Mouse (Mus musculus) kidney, adult 18-20 months (tissue): ENCODE measurements around the gene Lsm4.
A peak's percentile ranks its signal among the peaks of the same experiment; 100 is the strongest.

Experiments used
- DNase-seq: peaks from one replicate; pipeline ENCODE4 v3.0.0; 2021

Gene Lsm4

DNA sequence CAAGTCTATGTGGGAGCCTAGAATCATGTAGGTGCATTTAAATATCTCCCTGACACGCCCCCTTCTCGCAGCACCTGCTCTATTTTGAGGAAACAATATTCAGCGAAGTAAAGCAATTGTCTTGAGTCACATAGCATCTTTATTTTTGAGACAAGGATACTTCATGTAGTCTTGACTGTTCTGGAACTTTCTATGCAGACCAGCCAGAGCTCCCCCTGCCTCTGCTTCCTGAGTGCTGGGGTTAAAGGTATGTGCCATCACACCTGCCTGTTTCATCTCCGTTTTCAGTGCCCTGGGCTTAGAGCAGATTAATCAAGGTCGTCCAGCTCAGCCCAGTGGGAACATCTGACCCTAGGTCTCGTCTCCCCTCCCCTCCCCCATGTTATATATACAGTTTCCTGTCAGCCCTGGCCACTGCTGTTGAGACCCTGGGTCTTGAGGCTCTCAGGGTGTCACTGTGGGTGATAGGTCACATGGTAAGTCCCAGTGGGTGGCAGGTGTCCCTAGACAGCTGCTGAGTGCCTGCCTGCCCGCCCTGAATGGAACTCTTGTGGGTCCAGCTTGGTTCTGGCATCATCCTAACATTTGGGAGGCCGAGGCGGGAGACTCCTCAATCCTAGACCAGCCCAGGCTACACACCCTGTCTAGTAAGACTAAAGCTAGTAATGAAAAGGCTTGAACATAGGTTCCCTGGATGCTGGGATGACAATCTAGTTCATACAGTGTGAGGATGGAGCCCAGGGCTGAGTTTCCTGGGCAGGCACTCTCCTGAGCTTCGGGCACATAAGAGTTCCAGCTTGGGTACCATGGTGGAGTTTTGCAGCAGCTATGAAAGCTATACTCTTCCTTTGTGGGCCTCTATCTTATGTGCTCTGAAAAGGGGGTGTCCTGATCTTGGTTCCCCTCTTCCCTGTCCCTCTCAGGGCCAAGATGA is 28.3 kb downstream of the Lsm4 start:
- DNase-seq = no peak

DNA sequence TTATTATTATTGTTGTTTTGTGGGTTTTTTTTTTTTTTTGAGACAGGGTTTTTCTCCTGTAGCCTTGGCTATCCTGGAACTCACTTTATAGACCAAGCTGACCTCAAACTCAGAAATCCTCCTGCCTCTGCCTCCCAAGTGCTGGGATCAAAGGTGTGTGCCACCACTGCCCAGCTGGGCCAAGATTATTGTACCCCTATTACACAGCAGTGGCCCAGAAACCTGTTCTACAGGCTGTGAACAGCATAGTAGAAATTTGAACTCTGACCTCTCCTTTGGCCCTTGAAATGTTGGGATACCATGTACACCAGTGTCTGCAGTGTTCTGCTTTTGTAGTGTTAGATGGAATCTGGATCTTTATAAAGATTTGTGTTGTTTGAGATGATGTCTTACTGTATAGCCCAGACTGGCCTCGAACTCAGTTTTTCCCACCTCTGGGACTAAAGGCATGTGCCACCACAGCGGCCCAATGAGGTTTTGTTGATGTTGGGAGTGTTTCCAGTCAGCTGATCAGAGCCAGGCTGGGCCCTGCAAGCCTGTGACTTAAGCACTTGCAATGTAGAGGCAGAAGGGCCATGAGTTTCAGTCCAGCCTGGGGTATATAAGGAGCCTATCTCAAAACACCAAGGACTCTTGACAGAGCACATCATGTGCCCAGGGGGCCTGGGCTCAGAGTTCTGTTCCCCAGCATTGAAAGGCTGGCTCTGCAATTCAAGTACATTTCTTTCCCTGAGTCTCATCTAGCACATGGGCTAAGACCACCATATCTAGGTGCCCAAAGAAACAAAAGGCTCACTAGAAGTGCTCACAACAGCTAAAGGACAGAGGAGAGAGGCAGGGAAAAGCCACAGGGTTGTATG is 29.2 kb downstream of the Lsm4 start:
- no peak for DNase-seq

DNA sequence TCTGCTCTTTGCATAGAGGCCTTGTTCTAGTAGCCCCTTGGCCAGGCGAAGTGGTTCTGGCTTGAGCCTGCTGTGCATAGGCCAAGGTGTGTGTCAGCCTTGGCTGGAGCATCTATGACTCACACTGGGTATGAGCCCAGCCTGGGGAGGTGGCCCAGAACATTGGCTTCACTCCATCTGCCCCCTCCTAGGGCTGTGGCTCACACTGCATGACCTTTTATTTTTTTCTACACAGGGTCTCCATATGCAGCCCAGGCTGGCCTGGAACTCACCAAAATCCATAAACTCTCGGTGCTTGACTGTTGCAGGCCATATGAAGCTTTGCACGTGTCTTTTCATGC is 29.8 kb downstream of the Lsm4 start:
- DNase-seq = no peak

DNA sequence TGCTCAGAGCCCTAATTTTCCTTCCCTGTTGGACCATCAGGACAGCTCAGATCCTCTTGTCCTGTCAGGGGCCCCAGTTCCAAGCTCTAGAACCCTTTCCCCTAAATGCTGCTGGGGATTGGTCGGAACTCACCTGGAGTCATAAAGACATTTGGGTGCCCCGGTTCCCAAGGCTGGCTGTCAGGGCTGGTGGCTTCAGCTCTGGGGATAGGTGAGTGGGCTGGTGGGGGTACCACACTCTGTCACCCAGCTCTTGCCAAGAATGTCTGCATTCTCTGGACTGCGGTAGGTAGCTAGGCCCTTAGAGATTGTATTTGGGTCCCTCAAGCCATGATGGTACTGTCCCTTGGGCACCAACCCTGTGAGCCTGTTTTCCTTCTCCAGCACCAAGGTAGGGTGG is 30.2 kb downstream of the Lsm4 start, which contains the start of gene Iqcn:
Iqcn (plus strand) TSS at position 171 of the 400 bp plus-strand sequence.
- no peak for DNase-seq

DNA sequence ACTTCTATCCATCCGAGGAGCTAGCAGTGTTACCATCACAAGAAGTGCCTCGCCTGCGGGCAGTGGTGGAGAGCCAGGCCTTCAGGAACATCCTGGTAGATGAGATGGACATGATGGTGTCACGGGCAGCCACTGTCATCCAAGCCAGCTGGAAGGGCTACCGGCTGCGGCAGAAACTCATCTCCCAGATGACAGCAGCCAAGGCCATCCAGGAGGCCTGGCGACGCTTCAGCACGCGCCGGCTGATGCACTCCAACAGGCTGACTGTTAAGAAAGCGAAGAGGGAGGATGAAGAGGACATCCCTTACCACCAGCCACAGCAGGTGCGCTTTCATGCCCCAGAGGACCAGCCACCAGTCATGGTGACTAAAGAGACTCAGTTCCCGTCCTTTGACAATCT is 35.2 kb downstream of the Lsm4 start:
- no peak for DNase-seq

DNA sequence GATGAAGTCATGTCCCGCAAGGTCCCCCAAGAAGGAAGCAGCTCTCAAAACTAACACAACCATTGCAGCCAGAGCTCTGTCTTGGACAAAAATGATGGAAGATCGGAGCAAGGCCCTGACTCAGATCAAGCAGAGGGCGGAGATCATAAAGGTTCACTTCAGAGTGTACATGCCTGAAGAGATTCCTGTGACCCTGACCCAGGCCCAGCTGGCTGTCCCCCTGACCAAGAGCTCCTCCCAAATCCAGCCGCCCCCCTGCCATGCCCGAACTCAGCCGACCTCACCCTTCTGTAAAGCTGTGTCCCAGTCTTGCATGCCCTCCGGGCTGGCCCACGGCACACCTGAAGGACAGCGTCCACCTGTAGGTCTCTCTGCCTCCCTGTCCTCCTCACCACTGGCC is 36.7 kb downstream of the Lsm4 start:
- DNase-seq = no peak

DNA sequence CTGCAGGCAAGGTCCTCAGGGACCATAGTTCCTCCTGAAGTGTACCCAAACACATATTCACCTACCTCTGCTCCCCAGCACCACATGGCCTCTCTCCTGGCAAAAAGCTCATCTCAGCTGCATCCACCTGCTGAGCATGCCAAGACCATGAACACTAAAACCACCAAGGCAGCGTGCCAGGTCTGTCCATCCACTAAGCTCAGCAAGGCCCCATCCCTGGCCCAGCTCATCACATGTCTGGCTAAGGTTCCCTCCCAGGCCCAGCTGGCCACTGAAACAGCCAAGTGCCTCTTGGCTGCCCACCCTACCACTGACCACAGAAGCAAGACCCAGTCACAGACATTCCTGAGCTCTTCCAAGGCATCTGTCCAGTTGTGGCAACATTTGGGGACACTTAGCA is 37.2 kb downstream of the Lsm4 start:
- no peak for DNase-seq

DNA sequence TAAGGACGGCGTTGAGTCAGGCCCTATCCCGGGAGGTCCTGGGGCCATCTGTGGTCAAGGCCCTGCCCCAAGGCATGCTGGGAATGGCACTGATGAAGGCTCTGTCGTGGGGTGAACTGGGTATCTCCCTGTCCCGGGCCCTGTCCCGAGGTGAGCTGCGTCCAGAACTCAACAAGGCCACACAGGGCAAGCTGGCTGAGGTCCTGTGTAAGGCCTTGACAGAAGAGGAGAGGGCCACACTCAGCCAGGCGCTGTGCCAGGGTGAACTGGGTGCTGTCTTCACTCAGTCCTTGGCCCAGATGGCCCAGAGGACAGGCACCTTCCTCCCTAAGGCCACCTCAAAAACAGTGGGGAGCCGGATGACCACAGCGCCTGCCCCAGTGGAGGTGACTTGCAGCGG is 38.0 kb downstream of the Lsm4 start:
- DNase-seq = no peak

DNA sequence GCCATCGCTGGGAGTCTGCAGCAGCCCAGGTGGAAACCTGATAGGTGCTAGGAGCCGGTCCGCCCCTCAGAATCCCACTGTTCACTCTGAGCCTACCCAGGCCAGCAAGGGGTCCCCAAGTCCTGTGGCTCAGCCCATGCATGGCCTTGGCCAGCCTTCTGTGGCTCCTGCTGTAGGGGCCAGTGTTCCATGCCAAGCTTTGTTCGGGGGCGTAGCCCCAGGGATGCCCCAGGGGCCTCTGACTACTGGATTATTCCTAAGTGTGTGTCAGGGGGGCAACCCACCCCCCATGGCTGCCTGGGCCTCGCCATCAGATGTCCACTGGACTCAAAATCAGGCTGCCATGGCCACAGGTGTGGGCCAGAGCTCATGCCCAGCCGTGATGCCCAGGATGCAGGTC is 40.9 kb downstream of the Lsm4 start:
- no peak for DNase-seq

DNA sequence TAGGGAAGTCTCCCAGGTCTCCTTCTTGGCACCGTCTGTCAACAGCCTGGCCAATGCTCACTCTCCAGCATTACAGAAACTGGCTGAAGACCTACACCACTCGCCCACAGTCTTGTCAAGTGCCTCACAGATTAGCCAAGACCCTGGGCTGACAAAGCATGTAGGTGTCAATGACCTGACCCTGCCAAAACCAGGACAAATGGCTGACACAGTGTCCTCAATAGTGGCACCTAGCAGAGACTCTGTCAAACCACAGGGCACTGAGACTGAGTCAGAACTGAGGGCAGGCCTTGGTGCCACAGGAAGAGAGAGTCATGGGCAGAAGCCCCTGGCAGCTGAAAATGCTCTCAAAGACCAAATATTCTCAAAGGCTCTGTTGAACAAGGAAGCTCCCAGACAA is 42.0 kb downstream of the Lsm4 start:
- DNase-seq = no peak

DNA sequence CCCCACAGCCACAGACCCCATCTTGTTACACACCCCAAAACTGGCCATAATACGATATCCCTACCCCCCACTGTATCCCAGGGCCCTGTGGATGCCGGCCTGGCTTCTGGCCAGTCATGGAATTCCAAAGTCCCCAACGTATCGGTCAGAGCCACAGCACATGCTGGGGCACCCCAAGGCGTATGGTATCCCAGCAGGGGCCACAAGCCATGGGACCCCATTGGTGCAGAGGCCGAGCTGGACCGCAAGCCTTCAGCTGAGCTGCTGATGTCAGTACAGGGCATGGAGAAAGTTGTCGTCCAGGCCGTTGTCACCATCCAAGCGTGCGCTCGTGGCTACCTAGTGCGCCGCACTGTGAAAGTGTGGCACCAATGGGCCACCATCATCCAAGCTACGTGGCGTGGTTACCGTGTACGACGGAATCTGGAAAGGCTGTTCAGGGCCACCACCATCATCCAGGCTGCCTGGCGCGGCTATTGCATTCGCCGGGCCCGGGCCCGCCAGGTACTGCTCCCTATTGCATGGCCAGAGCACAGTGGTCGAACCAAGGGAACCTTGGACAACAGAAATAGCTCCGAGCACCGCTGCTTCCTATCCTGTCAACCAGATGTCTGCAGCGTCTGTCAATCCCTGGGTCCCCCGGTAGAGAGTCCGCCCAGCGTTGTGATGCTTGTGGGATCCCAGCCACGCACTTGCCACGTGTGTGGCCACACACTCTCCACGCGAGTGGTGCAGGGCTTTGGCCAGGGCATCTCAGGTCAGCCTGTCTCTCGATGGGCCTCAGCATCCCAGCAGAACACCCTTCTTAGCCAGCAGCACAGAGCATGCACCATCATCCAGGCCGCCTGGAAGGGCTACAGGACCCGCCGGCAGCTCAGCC is 43.7 kb downstream of the Lsm4 start:
- no peak for DNase-seq

DNA sequence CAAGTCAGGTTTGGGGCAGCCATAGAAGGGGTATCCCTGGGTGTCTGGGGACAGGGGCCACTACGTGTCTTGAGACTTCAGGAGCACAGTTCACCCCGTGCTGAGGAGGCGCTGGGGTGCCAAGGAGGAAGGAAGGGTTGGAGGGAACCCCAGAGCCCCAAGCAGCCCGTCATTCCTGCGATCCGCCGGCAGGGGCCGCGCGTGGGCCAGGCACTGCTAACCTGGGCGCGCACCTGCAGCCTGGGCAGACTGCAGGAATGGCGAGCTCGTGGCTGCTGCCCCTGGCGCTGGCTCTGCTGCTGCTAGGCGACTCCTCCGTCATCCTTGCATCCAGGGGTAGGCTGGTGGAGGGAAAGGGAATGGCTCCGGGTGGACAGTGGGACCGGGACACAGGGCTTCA is 45.2 kb downstream of the Lsm4 start, which contains the start of gene Gm3336:
Gm3336 (plus strand) TSS at position 247 of the 400 bp plus-strand sequence.
- DNase-seq = peak; percentile 78

DNA sequence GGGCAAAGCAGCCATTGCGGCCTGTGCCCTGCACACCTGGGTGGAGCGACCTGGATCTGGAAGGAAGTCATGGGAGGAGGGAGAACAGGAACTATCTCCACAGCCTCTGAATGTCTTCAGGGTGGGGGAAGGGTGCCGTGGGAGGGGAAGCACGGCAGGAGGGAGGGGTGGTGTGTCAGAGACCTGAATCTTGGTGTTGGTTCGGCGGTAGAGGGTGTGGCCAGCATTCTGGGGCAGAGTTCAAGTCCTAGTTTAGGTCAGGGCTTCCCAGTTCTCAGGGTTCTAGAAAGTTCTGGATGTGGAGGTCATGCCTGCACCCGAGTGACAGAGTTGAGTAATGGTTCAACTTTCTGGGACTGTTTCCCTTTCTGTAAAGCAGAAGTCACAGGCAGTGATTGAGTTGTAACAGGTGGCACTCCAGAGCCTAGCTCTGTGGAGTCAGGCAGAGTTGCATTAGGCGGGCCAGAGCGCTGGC is 46.8 kb downstream of the Lsm4 start:
- peak; percentile 46 for DNase-seq

DNA sequence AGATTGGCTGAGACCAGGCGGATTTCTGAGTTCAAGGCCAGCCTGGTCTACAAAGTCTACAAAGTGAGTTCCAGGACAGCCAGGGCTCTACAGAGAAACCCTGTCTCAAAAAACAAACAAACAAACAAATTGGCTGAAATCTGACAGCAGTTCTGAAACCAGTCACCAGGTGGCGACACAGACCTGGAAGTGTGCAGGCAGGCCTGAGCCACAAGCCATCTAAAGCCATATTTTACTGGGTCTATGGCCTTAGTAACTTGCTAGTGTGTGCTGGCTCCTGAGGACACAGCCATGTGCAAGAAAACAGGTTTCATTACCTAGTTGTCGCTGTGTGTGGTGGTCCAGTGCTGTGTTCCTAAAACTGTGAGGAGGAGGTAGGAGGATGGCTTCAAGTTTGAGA is 47.7 kb downstream of the Lsm4 start:
- DNase-seq = peak; percentile 91

DNA sequence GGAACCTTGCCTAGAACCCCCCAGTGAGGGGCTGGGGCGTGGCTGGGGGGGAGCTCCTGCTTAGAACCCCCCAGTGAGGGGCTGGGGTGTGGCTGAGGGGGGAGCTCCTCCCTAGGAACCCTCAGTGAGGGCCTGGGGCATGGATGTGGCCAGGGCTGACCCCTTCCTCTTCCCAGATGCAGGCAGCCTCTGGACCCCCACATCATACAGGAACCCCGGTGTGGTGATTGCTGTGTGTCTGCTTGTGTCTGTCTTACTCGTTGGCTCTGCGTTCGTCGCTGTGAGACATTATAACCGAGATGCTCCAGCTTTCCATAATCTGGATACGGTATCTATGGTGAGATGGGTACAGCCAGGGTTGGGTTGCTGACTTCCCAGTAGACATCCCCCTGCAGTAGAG is 48.6 kb downstream of the Lsm4 start:
- DNase-seq = no peak

DNA sequence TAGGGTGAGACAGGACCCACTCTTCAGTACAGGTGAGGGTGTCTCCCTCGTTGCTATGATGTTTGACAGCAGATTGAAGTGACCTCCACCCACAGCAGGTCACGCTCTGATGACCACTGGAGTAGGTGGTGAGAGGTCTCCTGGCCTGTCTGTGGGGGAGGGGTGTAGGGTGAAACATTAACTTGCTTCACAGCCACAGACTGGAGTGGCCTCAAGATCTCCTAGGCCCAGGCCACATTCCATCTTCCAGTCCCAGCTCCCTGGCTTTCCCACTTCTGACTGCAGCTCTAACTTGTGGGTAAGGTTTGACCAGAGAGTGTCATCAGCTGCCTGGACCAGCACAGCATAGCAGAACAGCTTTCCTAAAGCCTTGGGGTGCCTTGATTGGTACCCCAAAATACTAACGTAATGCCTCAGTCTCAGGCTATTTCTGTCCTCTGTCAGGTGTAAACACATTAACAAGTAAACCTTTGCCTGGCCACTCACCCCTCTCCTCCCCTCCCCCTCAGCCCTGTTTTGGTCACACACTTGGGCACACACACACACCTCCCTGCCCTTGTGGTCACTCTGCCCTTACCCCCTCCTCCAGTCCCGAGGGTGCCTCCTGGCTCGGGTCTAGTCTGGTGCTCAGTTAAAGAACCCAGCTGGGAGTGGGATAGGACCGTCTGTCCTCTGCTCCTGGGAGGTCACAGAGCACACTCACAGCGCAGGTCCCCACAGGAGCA is 50.6 kb downstream of the Lsm4 start, which contains the start of gene Pde4c:
Pde4c (plus strand) TSS at position 235 of the 725 bp plus-strand sequence.
- peak; percentile 91 for DNase-seq

DNA sequence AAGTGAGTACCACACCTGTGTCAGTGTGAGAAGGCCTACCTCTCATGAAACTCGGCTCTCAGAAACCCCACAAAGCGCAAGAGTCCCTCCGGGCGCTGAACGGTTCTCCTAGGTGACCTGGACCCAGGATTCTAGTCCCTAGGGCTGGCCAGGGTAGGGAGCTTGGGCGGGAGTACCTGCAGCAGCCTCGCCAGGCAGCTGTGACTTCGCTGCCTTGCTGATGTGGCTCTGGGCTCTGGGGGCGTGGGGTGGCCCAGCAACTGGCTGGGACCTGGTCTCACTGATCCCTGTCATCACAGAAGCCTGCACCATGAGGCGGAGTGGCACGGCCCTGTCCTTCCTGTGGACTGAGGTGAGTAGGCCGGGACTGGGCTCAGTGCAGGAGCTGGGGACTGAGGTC is 51.2 kb downstream of the Lsm4 start:
- no peak for DNase-seq

DNA sequence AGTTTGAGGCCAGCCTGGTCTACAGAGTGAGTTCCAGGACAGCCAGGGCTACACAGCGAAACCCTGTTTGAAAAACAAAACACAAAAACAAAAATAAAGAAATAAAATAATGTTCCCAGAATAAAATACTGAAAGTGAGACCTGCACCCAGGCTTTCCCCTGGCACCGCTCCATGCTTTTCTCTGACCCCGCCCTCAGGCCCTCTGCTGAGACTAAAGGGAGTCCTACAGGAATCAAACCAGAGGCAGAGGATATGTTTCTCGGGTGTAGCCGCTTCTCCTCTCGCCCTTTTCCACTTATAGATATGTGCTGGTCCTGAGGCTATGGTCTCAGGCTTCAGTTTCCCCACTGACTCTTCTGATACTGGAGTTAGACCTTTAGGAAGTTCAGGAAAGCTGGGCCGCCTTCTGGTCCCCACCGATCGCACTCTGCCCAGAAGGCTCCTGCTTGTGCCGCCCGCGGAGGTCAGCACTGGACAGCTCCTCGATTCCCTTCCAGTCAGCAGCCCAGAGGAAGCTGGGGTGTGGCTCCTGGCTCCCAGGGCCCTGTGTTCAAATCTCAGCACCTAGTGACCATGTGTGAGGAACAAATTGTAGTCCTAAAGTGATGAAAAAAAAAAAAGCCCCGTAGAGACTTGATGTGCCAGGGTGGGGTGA is 52.9 kb downstream of the Lsm4 start:
- DNase-seq = peak; percentile 74

DNA sequence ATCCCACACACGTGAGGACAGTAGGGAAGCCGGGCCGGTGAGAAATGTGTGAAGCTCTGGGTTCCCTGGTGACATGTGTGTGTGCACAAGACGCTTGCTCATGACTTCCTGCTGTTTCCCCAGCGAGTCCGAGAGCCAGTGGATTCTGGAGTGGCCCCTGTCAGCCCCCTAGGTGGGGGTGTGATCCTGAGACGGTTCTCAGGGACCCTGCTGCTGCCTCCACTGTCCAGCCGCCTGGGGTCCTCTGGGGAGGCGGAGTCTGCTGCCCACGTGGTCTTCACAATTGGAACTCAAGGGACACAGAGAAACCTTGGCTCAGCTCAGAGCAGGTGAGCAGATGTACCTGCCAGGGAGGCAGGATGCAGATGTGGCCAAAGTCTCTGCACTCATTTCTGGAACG is 53.7 kb downstream of the Lsm4 start:
- DNase-seq = no peak
